Mouse (Mus musculus) limb, embryonic 13.5 days (tissue): Measurements from ENCODE around the gene S100a5. TPM values are rescaled to one million over a fixed set of nuclear protein-coding genes. Genes with fewer than 3 reads are reported as not detected.

Experiments used
- ATAC-seq: fragments of 200-750 bp; cut with Nextera tagmentation; 2 replicates; pipeline ENCODE4 v1.8.0; 2017; ENCODE audit warnings: low read depth, moderate number of reproducible peaks, moderate TSS enrichment; ENCODE audit not compliant: low FRiP score
- H3K27ac ChIP-seq: fragments of 300-500 bp; sonication (generic); 2 replicates; pipeline ENCODE4 v1.5.1; 2015; ENCODE audit warnings: inconsistent platforms, mild to moderate bottlenecking, moderate library complexity
- H3K27me3 ChIP-seq: fragments of 300-500 bp; sonication (generic); 2 replicates; pipeline ENCODE4 v1.6.1; 2015; ENCODE audit warnings: mild to moderate bottlenecking, inconsistent platforms
- H3K36me3 ChIP-seq: fragments of 300-500 bp; sonication (generic); 2 replicates; pipeline ENCODE4 v1.6.1; 2015; ENCODE audit warnings: inconsistent platforms, mild to moderate bottlenecking, moderate library complexity
- H3K4me1 ChIP-seq: fragments of 300-500 bp; sonication (generic); 2 replicates; pipeline ENCODE4 v1.6.1; 2015; ENCODE audit warnings: inconsistent platforms
- H3K4me2 ChIP-seq: fragments of 300-500 bp; sonication (generic); replicated peaks from 2 replicates; pipeline ENCODE4 v1.6.1; 2015; ENCODE audit warnings: inconsistent platforms, mild to moderate bottlenecking, moderate library complexity
- H3K4me3 ChIP-seq: fragments of 300-500 bp; sonication (generic); 2 replicates; pipeline ENCODE4 v1.5.1; 2015; ENCODE audit warnings: moderate library complexity, mild to moderate bottlenecking, inconsistent platforms
- H3K9ac ChIP-seq: fragments of 300-500 bp; sonication (generic); 2 replicates; pipeline ENCODE4 v1.6.1; 2015; ENCODE audit warnings: mild to moderate bottlenecking, inconsistent platforms
- H3K9me3 ChIP-seq: fragments of 300-500 bp; sonication (generic); 2 replicates; pipeline ENCODE4 v1.6.1; 2016; ENCODE audit warnings: inconsistent platforms
- WGBS: fragments of 180-500 bp; shearing (Covaris S2); methylation state at CpG from one replicate; pipeline ENCODE4 v1.1.7; 2015; 5-methylcytosine and 5-hydroxymethylcytosine counted together
- polyA plus RNA-seq: library from polyadenylated mRNA; unstranded; fragments of >200 nt; fragmentation: Nextera tagmentation; extraction: Ambion mirVana; gene quantifications from 2 replicates; pipeline ENCODE4 v1.2.1, GENCODE M21; 2015

S100a5 gene
- polyA plus RNA-seq, 1 experiment from 2014 or later: not detected

- no peak within 1 kb of the TSS for H3K27ac ChIP-seq
- H3K27me3 ChIP-seq: no peaks in the 10 kb centered on the region
- 80% methylated on average over 11 of the region's 11 CpGs for WGBS
- ATAC-seq: no peak
- H3K36me3 ChIP-seq: no peaks in the 10 kb centered on the region
- no peak within 1 kb of the TSS for H3K4me2 ChIP-seq
- no peaks in the 10 kb centered on the region for H3K9me3 ChIP-seq
- no peak within 1 kb of the TSS for H3K4me3 ChIP-seq
- peaks cover 37% of the 10 kb centered on the region for H3K4me1 ChIP-seq
- no peak within 1 kb of the TSS for H3K9ac ChIP-seq
These were observed 6.7 kb upstream of the S100a5 start, which contains the start of gene Gm42674 for GRCm38 (mm10) chr3:90601486-90602110. Gm42674 (plus strand) TSS chr3:90601904.

GRCm38 (mm10) chr3:90603623-90604022 lies 4.7 kb upstream of the S100a5 start, which contains the start of gene S100a4:
S100a4 (plus strand) TSS chr3:90603771.
- Histone ChIP-seq H3K4me2 (no peak within 1 kb of the TSS), H3K9ac (no peak within 1 kb of the TSS), H3K9me3 (no peaks in the 10 kb centered on the region), H3K4me3 (no peak within 1 kb of the TSS), H3K36me3 (no peaks in the 10 kb centered on the region), H3K27me3 (no peaks in the 10 kb centered on the region), H3K27ac (peak within 1 kb of the TSS; percentile 87), H3K4me1 (peaks cover 40% of the 10 kb centered on the region)
- 20% methylated on average over 3 of the region's 3 CpGs for WGBS
- ATAC-seq: peak; percentile 68

- Histone ChIP-seq H3K9me3 (no peaks in the 10 kb centered on the region), H3K4me1 (peaks cover 40% of the 10 kb centered on the region), H3K4me2 (no peak overlapping the region), H3K27ac (peak overlapping the region; percentile 86), H3K36me3 (no peaks in the 10 kb centered on the region), H3K27me3 (no peaks in the 10 kb centered on the region), H3K4me3 (no peak overlapping the region), H3K9ac (no peak overlapping the region)
- peak; percentile 60 for ATAC-seq
- 11% methylated on average over 4 of the region's 4 CpGs for WGBS
These were observed 3.9 kb upstream of the S100a5 start for GRCm38 (mm10) chr3:90604416-90604815.

GRCm38 (mm10) chr3:90605049-90605448 lies 3.3 kb upstream of the S100a5 start:
- H3K4me3 ChIP-seq: no peak overlapping the region
- H3K27me3 ChIP-seq: no peaks in the 10 kb centered on the region
- no peak overlapping the region for H3K4me2 ChIP-seq
- no peaks in the 10 kb centered on the region for H3K9me3 ChIP-seq
- ATAC-seq: no peak
- peak overlapping the region; percentile 86 for H3K27ac ChIP-seq
- H3K9ac ChIP-seq: no peak overlapping the region
- 82% methylated on average over 3 of the region's 3 CpGs for WGBS
- H3K4me1 ChIP-seq: peaks cover 40% of the 10 kb centered on the region
- H3K36me3 ChIP-seq: no peaks in the 10 kb centered on the region

- Histone ChIP-seq H3K4me1 (peaks cover 44% of the 10 kb centered on the region), H3K36me3 (no peaks in the 10 kb centered on the region), H3K9ac (no peak overlapping the region), H3K4me2 (no peak overlapping the region), H3K9me3 (no peaks in the 10 kb centered on the region), H3K27ac (peak overlapping the region; percentile 85), H3K4me3 (no peak overlapping the region), H3K27me3 (no peaks in the 10 kb centered on the region)
- peak; percentile 10; the same call in 1 of the 2 replicates for ATAC-seq
- WGBS: 58% methylated on average over 2 of the region's 2 CpGs
These were observed 2.6 kb upstream of the S100a5 start for GRCm38 (mm10) chr3:90605736-90606135.

- Histone ChIP-seq H3K4me2 (no peak overlapping the region), H3K27me3 (no peaks in the 10 kb centered on the region), H3K9ac (no peak overlapping the region), H3K9me3 (no peaks in the 10 kb centered on the region), H3K4me1 (peaks cover 45% of the 10 kb centered on the region), H3K36me3 (no peaks in the 10 kb centered on the region), H3K27ac (peak overlapping the region; percentile 85), H3K4me3 (no peak overlapping the region)
- peak; percentile 66; the same call in 1 of the 2 replicates for ATAC-seq
- WGBS: 51% methylated on average over 6 of the region's 6 CpGs
These were observed 2.1 kb upstream of the S100a5 start for GRCm38 (mm10) chr3:90606185-90606584.

DNA sequence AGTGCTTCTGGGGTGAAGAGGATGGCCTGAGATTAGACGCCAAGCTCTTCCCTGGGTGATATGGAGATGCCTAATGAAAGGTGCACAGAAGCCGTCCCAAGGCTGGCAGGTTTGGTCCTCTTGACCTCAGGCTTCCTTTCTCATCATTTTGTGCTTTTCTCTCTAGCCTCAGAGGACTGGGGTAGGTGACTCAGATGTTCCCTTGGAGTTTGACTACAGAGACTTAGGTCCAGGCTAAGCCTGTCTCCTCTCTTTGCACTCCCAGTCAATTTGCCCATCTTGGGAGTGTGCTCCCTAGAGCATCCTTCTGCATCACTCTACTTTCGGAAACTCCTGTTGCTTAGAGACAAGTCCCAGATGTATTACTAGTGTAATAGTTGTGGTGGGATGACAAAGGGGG lies 962 bp upstream of the S100a5 start:
- Histone ChIP-seq H3K36me3 (no peaks in the 10 kb centered on the region), H3K4me2 (no peak overlapping the region), H3K4me1 (peaks cover 45% of the 10 kb centered on the region), H3K9ac (no peak overlapping the region), H3K9me3 (no peaks in the 10 kb centered on the region), H3K27ac (no peak overlapping the region), H3K4me3 (no peak overlapping the region), H3K27me3 (no peaks in the 10 kb centered on the region)
- no peak for ATAC-seq
- WGBS: 88% methylated on average over 3 of the region's 3 CpGs

DNA sequence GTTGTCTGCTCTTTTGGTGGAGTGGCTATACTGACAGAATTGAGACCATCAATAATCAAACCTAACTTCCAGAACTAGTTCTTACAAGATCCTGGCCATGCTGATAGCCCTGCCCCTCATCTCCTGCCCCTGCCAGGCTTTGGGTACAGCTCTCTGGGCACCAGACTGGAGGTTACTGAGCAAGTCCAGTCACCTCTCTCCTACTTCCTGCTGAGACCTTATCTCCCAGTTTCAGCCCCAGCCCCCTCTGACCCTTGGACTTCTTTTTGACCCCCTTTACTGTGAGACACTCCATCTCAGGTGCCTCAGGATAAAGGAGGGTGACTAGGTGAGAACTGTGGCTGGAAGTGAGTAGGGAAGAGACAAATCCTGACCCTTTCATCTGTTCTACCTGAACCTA lies 779 bp downstream of the S100a5 start:
- no peak overlapping the region for H3K9ac ChIP-seq
- H3K4me3 ChIP-seq: no peak overlapping the region
- no peak overlapping the region for H3K4me2 ChIP-seq
- no peaks in the 10 kb centered on the region for H3K9me3 ChIP-seq
- H3K4me1 ChIP-seq: peaks cover 41% of the 10 kb centered on the region
- H3K36me3 ChIP-seq: no peaks in the 10 kb centered on the region
- peaks cover 6% of the 10 kb centered on the region; the same call in 1 of the 2 replicates for H3K27me3 ChIP-seq
- no peak overlapping the region for H3K27ac ChIP-seq
- ATAC-seq: no peak

- H3K4me2 ChIP-seq: no peak overlapping the region
These were observed 3.2 kb downstream of the S100a5 start for GRCm38 (mm10) chr3:90611494-90611893.

DNA sequence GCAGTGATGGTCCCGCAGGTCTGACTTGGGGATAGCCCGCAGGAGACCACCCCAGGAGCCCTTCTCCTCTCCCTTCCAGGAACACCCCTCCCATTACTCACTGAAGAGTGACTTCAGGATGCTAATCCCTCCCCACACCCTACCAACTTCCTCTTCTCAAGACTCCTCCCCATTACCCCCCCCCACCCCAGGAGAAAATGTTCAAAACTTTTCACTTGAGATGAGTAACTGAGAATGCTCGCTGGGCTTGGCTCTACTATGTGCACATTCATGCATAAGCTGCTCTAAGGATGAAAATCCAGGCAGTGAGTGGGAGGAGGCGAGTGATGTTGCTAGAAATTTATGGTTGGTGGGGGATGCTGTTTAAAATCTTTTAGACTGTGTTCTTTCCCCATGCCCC lies 3.7 kb downstream of the S100a5 start:
- ATAC-seq: no peak
- Histone ChIP-seq H3K27ac (no peak overlapping the region), H3K27me3 (peaks cover 6% of the 10 kb centered on the region; the same call in 1 of the 2 replicates), H3K9me3 (no peaks in the 10 kb centered on the region), H3K36me3 (no peaks in the 10 kb centered on the region), H3K4me3 (no peak overlapping the region), H3K9ac (no peak overlapping the region), H3K4me2 (no peak overlapping the region), H3K4me1 (peaks cover 23% of the 10 kb centered on the region)
- 75% methylated on average over 4 of the region's 4 CpGs for WGBS

More at GRCm38 (mm10) chr3:90611494-90611893, 3.2 kb downstream of the S100a5 start:
- H3K36me3 ChIP-seq: no peaks in the 10 kb centered on the region
- no peak overlapping the region for H3K9ac ChIP-seq
- WGBS: 93% methylated on average over 3 of the region's 3 CpGs
- H3K9me3 ChIP-seq: no peaks in the 10 kb centered on the region
- no peak for ATAC-seq
- H3K27me3 ChIP-seq: peaks cover 6% of the 10 kb centered on the region; the same call in 1 of the 2 replicates
- H3K27ac ChIP-seq: no peak overlapping the region
- H3K4me3 ChIP-seq: no peak overlapping the region
- peaks cover 23% of the 10 kb centered on the region for H3K4me1 ChIP-seq

DNA sequence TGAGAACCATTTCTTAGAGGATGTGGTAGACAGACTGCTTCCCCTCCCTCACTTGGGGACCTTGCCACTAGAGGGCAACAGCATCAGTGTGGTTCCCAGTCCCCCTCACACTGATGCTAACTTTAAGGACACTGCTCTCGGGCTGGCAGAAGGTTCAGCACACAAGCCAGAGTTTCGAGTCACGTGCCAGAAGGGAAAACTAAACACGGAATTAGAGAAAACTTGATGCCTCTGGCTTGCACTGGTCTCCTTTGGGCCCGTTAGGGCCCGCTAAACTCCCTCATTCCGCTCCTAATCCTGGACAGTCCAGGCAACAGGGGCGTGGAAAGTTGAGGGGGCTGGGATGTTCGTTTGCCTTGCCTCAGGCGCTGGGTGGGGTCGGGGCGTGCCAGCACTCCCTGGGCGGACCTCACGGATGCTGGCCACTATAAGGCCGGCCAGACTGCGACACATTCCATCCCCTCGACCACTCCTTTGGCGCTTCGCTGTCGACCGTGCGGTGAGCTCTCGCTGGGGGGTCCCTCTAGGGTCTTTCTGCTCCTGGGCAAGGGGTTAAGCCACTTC lies 4.5 kb downstream of the S100a5 start, which contains the start of gene S100a6:
Gene S100a6, plus strand, starts transcription at position 155 of the 564 bp plus-strand sequence.
- Histone ChIP-seq H3K4me3 (peak within 1 kb of the TSS; percentile 41), H3K36me3 (no peaks in the 10 kb centered on the region), H3K27ac (no peak within 1 kb of the TSS), H3K4me1 (peaks cover 20% of the 10 kb centered on the region), H3K9ac (peak within 1 kb of the TSS; percentile 58), H3K4me2 (peak within 1 kb of the TSS; percentile 78), H3K27me3 (peaks cover 6% of the 10 kb centered on the region; the same call in 1 of the 2 replicates), H3K9me3 (peaks cover 5% of the 10 kb centered on the region; the same call in 1 of the 2 replicates)
- WGBS: under 1% methylated on average over 23 of the region's 23 CpGs
- peak; percentile 81 for ATAC-seq

DNA sequence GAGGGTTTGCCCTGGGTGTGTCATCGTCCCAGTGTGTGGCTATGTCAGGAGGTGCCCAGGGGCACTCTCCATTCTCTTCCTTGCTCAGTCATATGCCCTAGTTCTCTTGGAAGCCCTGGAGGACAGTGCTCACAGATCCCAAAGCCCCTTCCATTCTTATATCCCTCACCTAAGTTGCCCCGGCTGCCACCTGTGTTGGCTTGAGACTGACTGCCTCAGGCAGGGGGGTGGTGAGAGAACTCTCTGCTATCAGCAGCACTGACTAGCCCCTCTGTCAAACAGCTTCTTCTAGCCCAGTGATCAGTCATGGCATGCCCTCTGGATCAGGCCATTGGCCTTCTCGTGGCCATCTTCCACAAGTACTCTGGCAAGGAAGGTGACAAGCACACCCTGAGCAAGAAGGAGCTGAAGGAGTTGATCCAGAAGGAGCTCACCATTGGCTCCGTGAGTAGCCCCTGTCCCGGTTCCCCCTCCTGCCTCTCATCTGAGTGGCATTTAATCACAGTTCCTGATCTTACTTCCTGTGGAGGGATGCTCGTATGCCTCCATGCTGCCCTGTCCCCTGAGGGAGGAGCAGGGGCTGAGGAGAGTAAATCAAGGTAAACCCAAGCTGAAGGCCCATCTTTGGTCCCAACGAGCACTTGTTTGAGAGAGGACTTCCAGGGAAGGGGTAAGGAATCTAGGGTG lies 5.3 kb downstream of the S100a5 start:
- H3K9me3 ChIP-seq: peaks cover 5% of the 10 kb centered on the region; the same call in 1 of the 2 replicates
- peak overlapping the region; percentile 58 for H3K9ac ChIP-seq
- H3K27ac ChIP-seq: no peak overlapping the region
- peaks cover 6% of the 10 kb centered on the region; the same call in 1 of the 2 replicates for H3K27me3 ChIP-seq
- no peak for ATAC-seq
- H3K4me2 ChIP-seq: peak overlapping the region; percentile 78
- H3K4me3 ChIP-seq: peak overlapping the region; percentile 41
- H3K4me1 ChIP-seq: peaks cover 20% of the 10 kb centered on the region
- no peaks in the 10 kb centered on the region for H3K36me3 ChIP-seq
- 55% methylated on average over 7 of the region's 7 CpGs for WGBS
